ENCODE assay signal across 12 mouse cellular contexts in genomic region chr5:113196916-113197794, GRCm38 (mm10). TPM values are rescaled to one million over a fixed set of nuclear protein-coding genes. Genes with fewer than 3 reads are reported as not detected.
DNase-seq lines count a peak whose midpoint lies in the region; ATAC-seq and TF ChIP-seq lines count a peak whose summit lies in the region.
"Had no signal": no experiment of that assay in that cellular context is flagged by ENCODE, and none has a peak within 500 bp of the region (broad histone marks: within the 10 kb centered on the region; RNA-seq: fewer than 3 reads in every experiment).

No protein-coding gene starts in this region.

- no peak for ATAC-seq in hindbrain, embryonic 14.5 days (ENCODE audit: low FRiP score)
- ATAC-seq in hindbrain, embryonic 11.5 days (ENCODE audit: low FRiP score) = no peak
- no peak for ATAC-seq in midbrain, embryonic 16.5 days
- ATAC-seq in midbrain, embryonic 14.5 days (ENCODE audit: low FRiP score, low TSS enrichment) = no peak
- no peak for ATAC-seq in heart, postnatal 0 days (ENCODE audit: insufficient read depth, low read depth)

- no peak overlapping the region for H3K4me2 ChIP-seq in hindbrain, embryonic 14.5 days (replicated peaks)
- no peak overlapping the region for H3K4me2 ChIP-seq in hindbrain, embryonic 11.5 days (replicated peaks; ENCODE audit: low read depth, low read length)
- H3K4me2 ChIP-seq in midbrain, embryonic 16.5 days (ENCODE audit: low read length) = no peak overlapping the region
- no peak overlapping the region for H3K4me2 ChIP-seq in midbrain, embryonic 14.5 days (ENCODE audit: low read length)
- no peak overlapping the region for H3K4me2 ChIP-seq in heart, postnatal 0 days (ENCODE audit: low read depth, low read length)

- 0 out of 2 replicates have a peak, but pooled peaks have one; percentile 45 for TF ChIP-seq EP300 in heart, postnatal 0 days (IDR thresholded peaks at IDR 0.05; ENCODE audit: low read depth)

- no peak overlapping the region for H3K4me3 ChIP-seq in hindbrain, embryonic 14.5 days (replicated peaks; ENCODE audit: low read length)
- no peak overlapping the region for H3K4me3 ChIP-seq in hindbrain, embryonic 11.5 days (ENCODE audit: low read depth, low read length)
- H3K4me3 ChIP-seq in midbrain, embryonic 16.5 days (ENCODE audit: low read depth, low read length) = no peak overlapping the region
- no peak overlapping the region for H3K4me3 ChIP-seq in midbrain, embryonic 14.5 days (replicated peaks; ENCODE audit: low read depth, low read length)
- no peak overlapping the region for H3K4me3 ChIP-seq in heart, postnatal 0 days (ENCODE audit: low read depth, low read length)

- no peak for TF ChIP-seq CTCF in heart, postnatal 0 days (IDR thresholded peaks at IDR 0.05; ENCODE audit: low read depth)

- H3K9me3 ChIP-seq in hindbrain, embryonic 14.5 days (ENCODE audit: control insufficient read depth, low read length) = no peaks in the 10 kb centered on the region
- H3K9me3 ChIP-seq in hindbrain, embryonic 11.5 days (ENCODE audit: control insufficient read depth, low read length) = no peaks in the 10 kb centered on the region
- H3K9me3 ChIP-seq in midbrain, embryonic 16.5 days (replicated peaks; ENCODE audit: control insufficient read depth, low read length, poor library complexity, severe bottlenecking) = no peaks in the 10 kb centered on the region
- no peaks in the 10 kb centered on the region for H3K9me3 ChIP-seq in midbrain, embryonic 14.5 days (ENCODE audit: control insufficient read depth, low read length)
- H3K9me3 ChIP-seq in heart, postnatal 0 days (replicated peaks; ENCODE audit: control insufficient read depth, low read length) = no peaks in the 10 kb centered on the region

- no peaks in the 10 kb centered on the region for H3K27me3 ChIP-seq in hindbrain, embryonic 14.5 days (ENCODE audit: control insufficient read depth, insufficient read depth, low read length)
- H3K27me3 ChIP-seq in hindbrain, embryonic 11.5 days (ENCODE audit: control insufficient read depth, insufficient read depth, low read length) = no peaks in the 10 kb centered on the region
- H3K27me3 ChIP-seq in midbrain, embryonic 16.5 days (ENCODE audit: control insufficient read depth, insufficient read depth, low read depth, low read length) = no peaks in the 10 kb centered on the region
- H3K27me3 ChIP-seq in midbrain, embryonic 14.5 days (ENCODE audit: control insufficient read depth, insufficient read depth, low read length) = no peaks in the 10 kb centered on the region
- H3K27me3 ChIP-seq in heart, postnatal 0 days (ENCODE audit: control insufficient read depth, insufficient read depth, low read length) = no peaks in the 10 kb centered on the region; the same call in 1 of the 2 replicates

- H3K36me3 ChIP-seq in hindbrain, embryonic 14.5 days (replicated peaks; ENCODE audit: control insufficient read depth, insufficient read depth) = no peaks in the 10 kb centered on the region
- H3K36me3 ChIP-seq in hindbrain, embryonic 11.5 days (ENCODE audit: control insufficient read depth, insufficient read depth, low read length) = no peaks in the 10 kb centered on the region
- H3K36me3 ChIP-seq in midbrain, embryonic 16.5 days (ENCODE audit: control insufficient read depth, insufficient read depth, low read length) = no peaks in the 10 kb centered on the region
- no peaks in the 10 kb centered on the region for H3K36me3 ChIP-seq in midbrain, embryonic 14.5 days (ENCODE audit: control insufficient read depth, insufficient read depth, low read length)
- no peaks in the 10 kb centered on the region for H3K36me3 ChIP-seq in heart, postnatal 0 days (replicated peaks; ENCODE audit: control insufficient read depth, insufficient read depth, low read length)

- WGBS in hindbrain, embryonic 14.5 days = 71% methylated on average over 9 of the region's 9 CpGs
- 76% methylated on average over 9 of the region's 9 CpGs for WGBS in hindbrain, embryonic 11.5 days
- 72% methylated on average over 9 of the region's 9 CpGs for WGBS in midbrain, embryonic 16.5 days
- 76% methylated on average over 9 of the region's 9 CpGs for WGBS in midbrain, embryonic 14.5 days
- 30% methylated on average over 9 of the region's 9 CpGs for WGBS in heart, postnatal 0 days

- 0 out of 2 replicates have a peak, but pooled peaks cover 4% of the 10 kb centered on the region for H3K4me1 ChIP-seq in hindbrain, embryonic 14.5 days (replicated peaks; ENCODE audit: control insufficient read depth, insufficient read depth, low read length)
- H3K4me1 ChIP-seq in hindbrain, embryonic 11.5 days (replicated peaks; ENCODE audit: control insufficient read depth, insufficient read depth, low read length) = no peaks in the 10 kb centered on the region
- H3K4me1 ChIP-seq in midbrain, embryonic 16.5 days (ENCODE audit: control insufficient read depth, insufficient read depth, low read length) = peaks cover 4% of the 10 kb centered on the region
- H3K4me1 ChIP-seq in midbrain, embryonic 14.5 days (ENCODE audit: control insufficient read depth, insufficient read depth, low read length) = peaks cover 3% of the 10 kb centered on the region
- H3K4me1 ChIP-seq in heart, postnatal 0 days (ENCODE audit: control insufficient read depth, insufficient read depth) = peaks cover 9% of the 10 kb centered on the region

- H3K27ac ChIP-seq in hindbrain, embryonic 14.5 days = 0 out of 2 replicates have a peak overlapping the region, but pooled peaks have one; percentile 41
- no peak overlapping the region for H3K27ac ChIP-seq in hindbrain, embryonic 11.5 days (ENCODE audit: low read depth, low read length)
- peak overlapping the region; percentile 34; the same call in 1 of the 2 replicates for H3K27ac ChIP-seq in midbrain, embryonic 16.5 days (ENCODE audit: low read length)
- no peak overlapping the region for H3K27ac ChIP-seq in midbrain, embryonic 14.5 days (replicated peaks; ENCODE audit: low read depth, low read length)
- H3K27ac ChIP-seq in heart, postnatal 0 days (ENCODE audit: low read depth) = peak overlapping the region; percentile 91

- DNase-seq in hindbrain, embryonic 14.5 days (ENCODE audit: low spot score) = no peak
- DNase-seq in hindbrain, embryonic 11.5 days (ENCODE audit: low spot score) = no peak
- no peak for DNase-seq in midbrain, embryonic 14.5 days
- DNase-seq in heart, postnatal 0 days (ENCODE audit: low spot score) = peak; percentile 47
- peak; percentile 69 for DNase-seq in testis, postnatal 14 days (ENCODE audit: low spot score)
- no peak for DNase-seq in urinary bladder, postnatal 14 days (ENCODE audit: low spot score)
- no peak for DNase-seq in cerebellum, postnatal 4 days (ENCODE audit: low spot score in 2 of 2)
- DNase-seq: cerebellum, adult 8-10 months had no signal

- H3K9ac ChIP-seq in hindbrain, embryonic 14.5 days = no peak overlapping the region
- no peak overlapping the region for H3K9ac ChIP-seq in hindbrain, embryonic 11.5 days (ENCODE audit: low read depth, low read length)
- no peak overlapping the region for H3K9ac ChIP-seq in midbrain, embryonic 16.5 days (ENCODE audit: low read depth, low read length)
- no peak overlapping the region for H3K9ac ChIP-seq in midbrain, embryonic 14.5 days (replicated peaks; ENCODE audit: low read length)
- no peak overlapping the region for H3K9ac ChIP-seq in heart, postnatal 0 days (replicated peaks; ENCODE audit: low read depth, low read length)

RNA-seq across cellular contexts. Expression of gene 2900026A02Rik, which starts 23.9 kb away (rescaled TPM):
- 2.5 and 2.6 TPM in 2 replicates for polyA plus RNA-seq in hindbrain, embryonic 14.5 days (2014; fragmentation: Nextera tagmentation; extraction: Ambion mirVana)
- polyA plus RNA-seq in hindbrain, embryonic 11.5 days (2014; fragmentation: Nextera tagmentation; extraction: Ambion mirVana) = 1.2 and 1.5 TPM in 2 replicates
- 3.8 and 4.2 TPM in 2 replicates for polyA plus RNA-seq in midbrain, embryonic 16.5 days (2015; fragmentation: Nextera tagmentation; extraction: Ambion mirVana)
- polyA plus RNA-seq in midbrain, embryonic 14.5 days (2014; fragmentation: Nextera tagmentation; extraction: Ambion mirVana) = 1.6 and 2.1 TPM in 2 replicates
- total RNA-seq in heart, postnatal 0 days (2014; rRNA removed; ENCODE audit: low replicate concordance) = 17.0 and 18.9 TPM in 2 replicates
- 8.1 and 10.2 TPM in 2 replicates for polyA plus RNA-seq in heart, postnatal 0 days (2015; fragmentation: Nextera tagmentation; extraction: Ambion mirVana)

RNA-seq across cellular contexts. Expression of gene Tmem211, which starts 29.6 kb away (rescaled TPM):
- polyA plus RNA-seq in hindbrain, embryonic 14.5 days (2014; fragmentation: Nextera tagmentation; extraction: Ambion mirVana) = not detected in 2 replicates
- 0.08 TPM in 1 of 2 replicates, not detected in the other for polyA plus RNA-seq in hindbrain, embryonic 11.5 days (2014; fragmentation: Nextera tagmentation; extraction: Ambion mirVana)
- not detected in 2 replicates for polyA plus RNA-seq in midbrain, embryonic 16.5 days (2015; fragmentation: Nextera tagmentation; extraction: Ambion mirVana)
- polyA plus RNA-seq in midbrain, embryonic 14.5 days (2014; fragmentation: Nextera tagmentation; extraction: Ambion mirVana) = 0.15 TPM in 1 of 2 replicates, not detected in the other
- not detected in 2 replicates for total RNA-seq in heart, postnatal 0 days (2014; rRNA removed; ENCODE audit: low replicate concordance)
- polyA plus RNA-seq in heart, postnatal 0 days (2015; fragmentation: Nextera tagmentation; extraction: Ambion mirVana) = not detected in 2 replicates
- total RNA-seq: layer of hippocampus, postnatal 14 days; megakaryocyte, adult 5-6 weeks had no signal
- polyA plus RNA-seq: thymus, postnatal 0 days had no signal

Comparison
In these comparisons a context has a peak if more than half of its experiments do, and no peak if none do; other contexts are left out.
1. H3K27ac ChIP-seq: peak in hindbrain, embryonic 14.5 days (single experiment), midbrain, embryonic 16.5 days (single experiment) and heart, postnatal 0 days (single experiment); none in hindbrain, embryonic 11.5 days (single experiment) and midbrain, embryonic 14.5 days (single experiment).
2. DNase-seq: peak in heart, postnatal 0 days (single experiment) and testis, postnatal 14 days (single experiment); none in hindbrain, embryonic 14.5 days (single experiment), hindbrain, embryonic 11.5 days (single experiment), midbrain, embryonic 14.5 days (single experiment), urinary bladder, postnatal 14 days (single experiment) and cerebellum, postnatal 4 days (0 of 2).